In the genomic region with DNA sequence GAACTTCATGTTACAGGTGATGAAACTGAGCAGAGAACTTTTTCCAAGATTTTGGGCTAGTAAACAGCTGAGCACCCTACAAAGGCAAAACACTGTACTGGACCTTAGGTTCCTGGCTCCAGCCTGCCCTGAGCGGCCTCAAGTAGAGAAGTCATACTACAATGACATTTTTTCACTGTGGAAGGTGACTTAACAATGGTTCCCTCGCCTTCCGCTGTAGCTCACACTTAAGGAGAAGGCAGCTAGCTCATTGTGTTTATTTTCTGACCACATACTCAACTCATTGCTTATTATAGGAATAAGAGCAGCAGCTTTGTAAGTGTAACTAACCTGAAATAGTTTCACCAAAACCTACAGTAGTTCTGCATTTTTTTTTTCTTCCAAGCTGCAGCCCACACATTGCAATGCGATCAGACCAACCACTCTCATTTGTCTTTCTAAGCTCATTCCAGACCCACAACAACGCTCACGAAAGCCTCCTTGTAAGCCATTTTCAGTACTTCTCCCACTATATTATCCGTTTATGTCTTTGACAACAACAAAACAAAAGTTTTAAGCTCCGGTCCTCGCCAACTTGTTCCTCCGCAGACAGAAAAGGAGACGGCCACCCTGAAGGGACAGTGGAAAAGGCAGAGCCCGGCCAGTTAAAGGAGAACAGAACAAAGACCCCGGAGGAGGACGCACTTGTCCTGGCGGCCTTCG, we compare ENCODE assay signal across 7 mouse cellular contexts. TPM values are rescaled to one million over a fixed set of nuclear protein-coding genes. Genes with fewer than 3 reads are reported as not detected.
A peak's percentile ranks its signal among the peaks of the same experiment; 100 is the strongest.
DNase-seq lines count a peak whose midpoint lies in the region; ATAC-seq and TF ChIP-seq lines count a peak whose summit lies in the region.

No protein-coding gene starts in this region.

- no peak for TF ChIP-seq POLR2A in brain, embryonic 14.5 days (IDR thresholded peaks at IDR 0.05; ENCODE audit: borderline replicate concordance, extremely low read depth, insufficient read depth, insufficient read length, poor library complexity, severe bottlenecking)

- peak; percentile 3 for DNase-seq in ovary, postnatal 14 days (ENCODE audit: low spot score)
- no peak for DNase-seq in ovary, postnatal 10 days (ENCODE audit: low spot score)
- peak; percentile 74 for DNase-seq in brain, embryonic 14.5 days (ENCODE audit: low read depth)
- peak; percentile 60 for DNase-seq in forebrain, postnatal 0 days
- DNase-seq in kidney, postnatal 4 days: peak; percentile 3 to 15
- peak; percentile 33 for DNase-seq in neural tube, embryonic 10.5 days (ENCODE audit: extremely low spot score, low spot score)
- no peak for DNase-seq in T-cell, adult 2 months (ENCODE audit: low spot score)

- peak overlapping the region; percentile 75 for H3K27ac ChIP-seq in forebrain, postnatal 0 days (ENCODE audit: low read depth, low read length)

- H3K27me3 ChIP-seq in forebrain, postnatal 0 days (ENCODE audit: insufficient read depth, low read length): no peaks in the 10 kb centered on the region

- no peaks in the 10 kb centered on the region for H3K36me3 ChIP-seq in forebrain, postnatal 0 days (ENCODE audit: insufficient read depth)

- peak overlapping the region; percentile 76 for H3K9ac ChIP-seq in forebrain, postnatal 0 days

- ATAC-seq in forebrain, postnatal 0 days: peak; percentile 44

- no peak for TF ChIP-seq CTCF in brain, embryonic 14.5 days (IDR thresholded peaks at IDR 0.05; ENCODE audit: borderline replicate concordance, extremely low read depth, insufficient read depth, insufficient read length)
- no peak for TF ChIP-seq CTCF in forebrain, postnatal 0 days (IDR thresholded peaks at IDR 0.05; ENCODE audit: low read depth)

- no peaks in the 10 kb centered on the region for H3K4me1 ChIP-seq in forebrain, postnatal 0 days (ENCODE audit: insufficient read depth)

- H3K9me3 ChIP-seq in forebrain, postnatal 0 days (ENCODE audit: low read length): no peaks in the 10 kb centered on the region

- WGBS in forebrain, postnatal 0 days: 3% methylated on average over 16 of the region's 16 CpGs

- peak overlapping the region; percentile 49 for H3K4me2 ChIP-seq in forebrain, postnatal 0 days (ENCODE audit: low read depth)

- H3K4me3 ChIP-seq in forebrain, postnatal 0 days (ENCODE audit: low read depth, low read length): peak overlapping the region; percentile 73

RNA-seq across cellular contexts. Expression of a gene that starts 0.8 kb away (rescaled TPM):
- 8.6 and 10.8 TPM in 2 replicates for polyA plus RNA-seq in brain, embryonic 14.5 days (2012; rRNA removed)
- 30.0 and 33.2 TPM in 2 replicates for total RNA-seq in forebrain, postnatal 0 days (2014; rRNA removed)
- 7.8 and 11.3 TPM in 2 replicates for polyA plus RNA-seq in forebrain, postnatal 0 days (2015; fragmentation: Nextera tagmentation; extraction: Ambion mirVana)

Comparison
In these comparisons a context has a peak if more than half of its experiments do, and no peak if none do; other contexts are left out.
1. DNase-seq: peak in ovary, postnatal 14 days (single experiment), brain, embryonic 14.5 days (single experiment), forebrain, postnatal 0 days (single experiment), kidney, postnatal 4 days (2 of 2) and neural tube, embryonic 10.5 days (single experiment); none in ovary, postnatal 10 days (single experiment) and T-cell, adult 2 months (single experiment).